Mouse (Mus musculus) left cerebral cortex, adult 18-20 months (tissue): ENCODE data around the gene Gm10184. TPM values are rescaled to one million over a fixed set of nuclear protein-coding genes. Genes with fewer than 3 reads are reported as not detected.
"Not testable (repeated sequence)": the region's sequence is repeated elsewhere in the genome, so short reads cannot be mapped to it uniquely, and the experiment has no call there.

Experiments used
- DNase-seq, 2 experiments: peaks; one replicate each; pipeline ENCODE4 v3.0.0; 2021 to 2022; ENCODE audit warnings: low spot score in 2 of 2, mixed read lengths in 1 of 2
- long read RNA-seq, 2 experiments: library from polyadenylated mRNA; stranded (forward); transcript quantifications; one replicate each; pipeline ENCODE4 v2.0.0; 2021
- total RNA-seq, 2 experiments: library from RNA; stranded (reverse); gene quantifications; 2 replicates each; pipeline ENCODE4 v1.2.3; 2021

Gene Gm10184
- 1 to 10 TPM; 7.8 to 9.9 TPM for total RNA-seq
- long read RNA-seq, experiment 1, partial matches to known transcripts = 0 of 1 reads
- long read RNA-seq, experiment 1, other reads (novel, unspliced or antisense) = 0 of 1 reads
- long read RNA-seq, experiment 2 = 0 reads

DNA sequence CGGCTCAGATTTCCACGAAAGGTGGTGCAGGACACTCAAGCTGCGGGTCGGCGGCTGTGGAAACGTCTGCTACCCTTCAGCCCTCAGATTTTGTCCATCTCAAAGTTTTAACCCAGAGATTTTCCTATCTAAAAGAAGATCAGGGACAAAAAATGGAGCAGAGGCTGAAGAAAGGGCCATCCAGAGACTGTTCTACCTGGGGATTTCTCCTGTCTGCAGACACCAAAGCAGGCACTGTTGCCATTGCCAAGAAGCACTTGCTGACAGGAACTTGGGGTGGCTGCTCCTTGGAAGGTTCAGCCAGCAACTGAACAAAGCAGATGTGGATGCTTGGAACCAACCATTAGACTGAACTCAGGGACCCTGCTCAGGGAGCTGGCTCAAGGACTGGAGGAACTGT is at the start of gene Gm10184:
Gm10184 (minus strand) TSS at position 101 of the 400 bp plus-strand sequence.
- no peak for DNase-seq

DNA sequence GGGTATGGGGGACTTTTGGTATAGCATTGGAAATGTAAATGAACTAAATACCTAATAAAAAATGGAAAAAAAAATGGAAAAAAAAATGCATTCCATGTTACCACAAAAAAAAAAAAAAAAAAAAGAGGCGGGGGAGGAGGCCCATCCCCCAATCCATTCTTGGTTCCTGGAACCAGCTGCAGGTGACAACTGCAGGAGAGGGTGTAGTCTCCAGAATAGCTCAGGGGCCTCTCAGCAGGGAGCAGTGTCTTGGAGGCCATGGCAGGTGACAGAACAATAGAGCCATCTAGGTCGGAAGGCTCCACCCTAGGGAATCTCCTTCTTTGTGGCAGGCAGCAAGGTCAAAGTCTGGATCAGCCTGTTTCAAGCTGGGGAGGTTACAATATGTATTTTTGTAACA is 23.7 kb upstream of the Gm10184 start:
- no peak for DNase-seq

DNA sequence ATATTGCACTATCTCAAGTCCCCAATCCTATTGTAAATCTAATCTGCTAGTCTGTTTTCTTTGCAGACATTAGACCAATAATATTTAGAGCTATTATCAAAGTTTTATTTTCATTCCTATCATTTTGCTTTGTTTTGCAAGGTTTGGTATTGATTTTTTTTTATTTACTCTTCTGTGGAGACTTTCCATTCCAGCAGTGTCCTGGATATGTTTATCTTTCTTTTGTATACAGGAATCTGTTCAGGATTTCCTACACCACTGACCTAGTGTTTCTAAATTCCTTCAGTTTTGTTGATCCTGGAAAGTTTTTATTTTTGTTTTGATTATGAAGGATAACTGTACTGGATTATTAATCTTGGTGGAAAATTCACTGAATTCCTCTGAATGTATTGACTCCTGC is 2.6 kb downstream of the Gm10184 start:
- DNase-seq = no peak

DNA sequence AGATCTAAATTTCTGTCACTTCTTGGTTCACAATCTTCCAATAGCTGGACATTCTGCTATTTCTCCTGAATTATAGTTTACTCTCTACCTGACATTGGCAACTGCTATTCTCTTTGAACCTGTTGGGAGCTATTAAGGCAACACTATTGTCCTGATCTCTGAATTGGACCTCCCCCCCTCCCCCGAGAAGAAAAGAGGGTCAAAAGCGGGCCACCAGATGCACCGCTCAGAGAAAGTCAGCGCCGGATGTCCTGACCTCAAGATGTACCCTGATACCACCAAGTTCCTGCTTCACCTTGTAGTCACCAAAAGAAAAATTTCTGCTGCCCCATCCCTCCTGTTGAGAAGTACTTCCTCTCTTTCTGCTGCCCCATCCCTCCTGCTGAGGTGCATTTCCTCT is 5.5 kb downstream of the Gm10184 start:
- DNase-seq = not testable (repeated sequence)

DNA sequence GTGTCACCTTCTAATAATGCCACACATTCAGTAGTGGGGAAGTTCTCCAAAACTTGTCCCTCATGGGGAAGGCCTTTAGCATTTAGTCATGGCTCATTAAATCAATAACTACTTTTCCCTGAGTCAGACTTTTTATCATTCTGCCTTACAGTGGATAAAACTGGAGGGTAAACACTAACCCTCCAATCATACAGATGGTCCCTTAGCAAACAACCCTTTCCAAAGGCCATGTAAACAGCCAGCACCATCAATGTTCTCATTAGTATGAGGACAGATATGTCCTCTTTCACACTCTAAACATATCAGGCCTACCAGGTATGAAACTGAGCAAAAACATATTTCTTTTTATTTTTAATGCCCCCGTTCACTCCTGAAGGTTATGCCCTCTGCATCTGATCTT is 7.5 kb downstream of the Gm10184 start:
- no peak for DNase-seq

DNA sequence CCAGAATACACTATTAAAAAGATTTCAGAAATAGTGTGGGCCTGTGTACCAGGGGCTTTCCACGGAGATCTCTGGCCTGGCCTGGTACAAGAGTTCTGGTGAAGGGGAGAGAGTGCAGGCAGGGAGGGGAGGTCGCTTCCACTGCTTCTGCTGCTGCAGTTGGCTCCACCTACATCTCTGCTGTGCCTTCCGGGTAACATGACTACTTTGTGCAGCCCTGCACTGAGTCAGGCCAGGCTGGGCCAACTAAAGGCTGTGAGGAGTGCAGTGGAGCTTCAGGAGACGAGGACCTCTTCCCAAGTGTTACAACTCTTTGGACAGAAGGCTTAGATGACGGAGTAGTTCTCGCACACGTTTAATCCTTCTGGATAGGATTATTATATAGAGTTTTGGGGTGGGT is 9.6 kb downstream of the Gm10184 start:
- DNase-seq = no peak

DNA sequence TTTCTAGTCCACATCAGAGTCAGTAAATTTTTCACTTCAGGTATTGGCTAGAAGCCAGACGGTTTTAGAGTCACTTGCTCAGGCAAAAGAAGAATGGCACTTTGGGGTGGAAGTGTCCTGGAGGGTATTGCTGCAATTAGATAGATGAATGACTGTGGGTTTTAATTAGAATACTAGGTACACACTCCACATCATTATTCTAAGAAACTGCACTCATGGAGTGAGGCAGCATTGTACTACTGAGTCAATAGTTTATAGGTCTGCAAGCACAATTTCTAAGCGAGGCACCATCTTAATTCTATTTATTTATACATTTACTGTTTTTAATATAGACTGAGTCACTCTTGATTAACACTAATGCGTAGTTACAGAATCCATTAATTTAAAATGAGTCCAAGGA is 10.4 kb downstream of the Gm10184 start:
- DNase-seq = no peak

DNA sequence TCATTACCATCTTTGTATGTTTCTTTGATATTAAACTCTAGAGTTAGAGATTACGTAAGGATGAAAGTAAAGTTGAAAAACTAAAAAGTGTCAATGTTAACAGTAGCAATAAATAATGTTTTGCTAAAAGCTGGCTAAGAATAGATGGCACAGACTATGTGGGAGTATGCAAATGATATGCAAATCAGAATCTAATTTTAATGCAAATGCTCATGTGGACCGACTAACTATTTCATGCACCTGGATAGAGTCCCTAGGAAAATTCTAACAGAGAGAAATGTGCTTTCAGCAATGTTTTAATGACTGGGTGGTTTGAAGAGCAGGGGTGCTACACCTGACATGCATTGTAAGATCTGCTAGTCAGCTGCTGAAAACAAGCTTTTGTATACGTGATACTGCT is 45.3 kb downstream of the Gm10184 start:
- no peak for DNase-seq
